Mouse (Mus musculus) embryo, embryonic 10 days (tissue): ENCODE data around the gene Dll4.

Source experiments
- DNase-seq: peaks from one replicate; pipeline ENCODE4 v3.0.0-alpha.2; 2015; ENCODE audit warnings: low spot score

Dll4 gene

GRCm38 (mm10) chr2:119312380-119312958 is 13.1 kb upstream of the Dll4 start:
- no peak for DNase-seq

- DNase-seq = no peak
These were observed 11.7 kb upstream of the Dll4 start for GRCm38 (mm10) chr2:119313780-119314479.

GRCm38 (mm10) chr2:119314742-119315310 is 10.8 kb upstream of the Dll4 start:
- no peak for DNase-seq

GRCm38 (mm10) chr2:119318043-119318710 is 7.4 kb upstream of the Dll4 start:
- no peak for DNase-seq

- no peak for DNase-seq
These were observed 5.0 kb upstream of the Dll4 start for GRCm38 (mm10) chr2:119320571-119320970.

GRCm38 (mm10) chr2:119321771-119322586 is 3.6 kb upstream of the Dll4 start:
- peak; percentile 63 for DNase-seq

GRCm38 (mm10) chr2:119322587-119323300 is 2.8 kb upstream of the Dll4 start:
- peak; percentile 82 for DNase-seq

GRCm38 (mm10) chr2:119323866-119324575 is 1.6 kb upstream of the Dll4 start:
- no peak for DNase-seq

GRCm38 (mm10) chr2:119324576-119325318 is 837 bp upstream of the Dll4 start:
- peak; percentile 35 for DNase-seq

GRCm38 (mm10) chr2:119326161-119327101 is 847 bp downstream of the Dll4 start:
- peak; percentile 38 for DNase-seq

- DNase-seq = peak; percentile 67
These were observed 1.5 kb downstream of the Dll4 start for GRCm38 (mm10) chr2:119327102-119327480.

GRCm38 (mm10) chr2:119327942-119328526 is 2.5 kb downstream of the Dll4 start:
- no peak for DNase-seq

- no peak for DNase-seq
These were observed 3.0 kb downstream of the Dll4 start for GRCm38 (mm10) chr2:119328546-119328945.

GRCm38 (mm10) chr2:119329123-119329817 is 3.7 kb downstream of the Dll4 start:
- DNase-seq = no peak

- DNase-seq = no peak
These were observed 5.2 kb downstream of the Dll4 start for GRCm38 (mm10) chr2:119330795-119331194.

GRCm38 (mm10) chr2:119332177-119332661 is 6.6 kb downstream of the Dll4 start:
- no peak for DNase-seq

GRCm38 (mm10) chr2:119334135-119334534 is 8.6 kb downstream of the Dll4 start:
- no peak for DNase-seq
